Mouse (Mus musculus) midbrain, embryonic 12.5 days (tissue): ENCODE data around the gene Thsd7b. TPM values are rescaled to one million over a fixed set of nuclear protein-coding genes. Genes with fewer than 3 reads are reported as not detected.
"Not testable (repeated sequence)": the region's sequence is repeated elsewhere in the genome, so short reads cannot be mapped to it uniquely, and the experiment has no call there.

Experiments
- ATAC-seq: fragments of 200-750 bp; cut with Nextera tagmentation; 2 replicates; pipeline ENCODE4 v1.8.0; 2017; ENCODE audit warnings: low read depth, moderate TSS enrichment, moderate library complexity; ENCODE audit not compliant: low FRiP score
- H3K27ac ChIP-seq: fragments of 300-500 bp; sonication (generic); replicated peaks from 2 replicates; pipeline ENCODE4 v1.5.1; 2016; ENCODE audit warnings: mild to moderate bottlenecking
- H3K27me3 ChIP-seq: fragments of 300-500 bp; sonication (generic); 2 replicates; pipeline ENCODE4 v1.6.1; 2016; ENCODE audit warnings: mild to moderate bottlenecking
- H3K36me3 ChIP-seq: fragments of 300-500 bp; sonication (generic); 2 replicates; pipeline ENCODE4 v1.6.1; 2016
- H3K4me1 ChIP-seq: fragments of 300-500 bp; sonication (generic); 2 replicates; pipeline ENCODE4 v1.6.1; 2016
- H3K4me2 ChIP-seq: fragments of 300-500 bp; sonication (generic); replicated peaks from 2 replicates; pipeline ENCODE4 v1.6.1; 2016; ENCODE audit warnings: mild to moderate bottlenecking, moderate library complexity
- H3K4me3 ChIP-seq: fragments of 300-500 bp; sonication (generic); 2 replicates; pipeline ENCODE4 v1.5.1; 2016; ENCODE audit warnings: mild to moderate bottlenecking
- H3K9ac ChIP-seq: fragments of 300-500 bp; sonication (generic); replicated peaks from 2 replicates; pipeline ENCODE4 v1.6.1; 2016; ENCODE audit warnings: mild to moderate bottlenecking, moderate library complexity
- H3K9me3 ChIP-seq: fragments of 300-500 bp; sonication (generic); 2 replicates; pipeline ENCODE4 v1.6.1; 2016; ENCODE audit warnings: mild to moderate bottlenecking
- whole genome bisulfite sequencing: fragments of 180-500 bp; shearing (Covaris S2); methylation state at CpG from one replicate; pipeline ENCODE4 v1.1.7; 2016; 5-methylcytosine and 5-hydroxymethylcytosine counted together
- polyA plus RNA-seq: library from polyadenylated mRNA; unstranded; fragments of >200 nt; fragmentation: Nextera tagmentation; extraction: Ambion mirVana; gene quantifications from 2 replicates; pipeline ENCODE4 v1.2.1, GENCODE M21; 2016

The Thsd7b gene
- polyA plus RNA-seq, 1 experiment from 2014 or later, result 9.6 TPM

DNA sequence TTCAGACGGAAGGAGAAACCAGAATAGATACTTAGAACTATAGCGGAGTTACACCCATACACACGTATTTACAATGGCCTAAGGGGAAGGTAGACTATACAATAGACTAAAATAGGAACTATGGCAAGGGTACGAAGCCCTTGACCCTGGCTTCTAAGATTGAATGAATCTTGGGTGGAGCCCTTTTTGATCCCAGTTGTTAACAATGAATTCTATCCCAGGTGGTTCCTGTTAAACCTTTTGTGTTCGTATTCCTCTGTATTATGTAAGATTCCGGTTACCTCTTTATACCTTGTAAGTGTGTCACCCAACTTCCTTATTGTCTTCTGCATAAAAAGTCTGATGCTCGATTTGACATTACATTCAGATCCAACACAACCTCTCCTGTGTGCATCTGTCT is 913.7 kb downstream of the Thsd7b start:
- not testable (repeated sequence) for H3K27me3 ChIP-seq, H3K4me2 ChIP-seq, H3K36me3 ChIP-seq, H3K4me1 ChIP-seq, H3K27ac ChIP-seq, H3K9ac ChIP-seq, ATAC-seq, H3K4me3 ChIP-seq, H3K9me3 ChIP-seq
- WGBS, result 89% methylated on average over 7 of the region's 7 CpGs

DNA sequence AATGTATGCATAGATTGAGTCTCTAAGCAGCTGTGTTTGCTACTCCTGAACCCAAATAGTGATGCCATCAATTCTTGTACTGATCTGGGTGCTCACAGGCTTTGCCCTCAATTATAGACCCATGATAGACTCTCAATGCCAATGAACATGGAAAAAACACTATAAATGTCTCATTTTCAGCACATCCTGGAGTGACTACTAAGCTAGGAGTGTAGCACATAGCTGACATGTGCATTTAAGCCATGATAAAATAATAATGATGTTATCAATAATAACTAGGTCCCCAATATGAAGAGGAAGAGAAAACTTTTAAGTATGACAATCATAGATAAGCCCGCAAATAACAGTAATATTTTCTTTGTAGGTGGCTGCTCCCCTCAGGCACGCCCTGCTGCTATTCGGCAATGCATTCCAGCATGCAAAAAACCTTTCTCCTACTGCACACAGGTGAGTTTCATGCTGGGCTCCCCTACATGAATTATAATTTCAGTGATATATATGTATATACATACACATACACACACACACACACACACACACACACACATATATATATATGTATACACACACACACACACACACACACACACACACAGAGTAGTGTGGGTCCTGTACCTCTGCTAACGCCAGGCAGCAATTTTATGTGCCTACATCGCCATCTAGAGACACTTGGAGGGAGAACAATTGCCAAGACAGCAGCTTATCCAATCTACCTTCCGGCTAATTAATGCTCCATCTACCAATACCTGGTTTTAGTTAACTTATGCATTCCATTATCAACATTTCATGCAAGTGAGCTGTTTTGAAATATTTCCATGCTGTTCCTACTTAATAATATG is 919.3 kb downstream of the Thsd7b start:
- H3K36me3 ChIP-seq, result no peaks in the 10 kb centered on the region
- no peak overlapping the region for H3K9ac ChIP-seq
- H3K4me1 ChIP-seq, result no peaks in the 10 kb centered on the region
- no peak overlapping the region for H3K27ac ChIP-seq
- WGBS, result 49% methylated on average over 6 of the region's 6 CpGs
- peak; percentile 82 for ATAC-seq
- H3K4me3 ChIP-seq, result no peak overlapping the region
- H3K27me3 ChIP-seq, result no peaks in the 10 kb centered on the region
- H3K9me3 ChIP-seq, result no peaks in the 10 kb centered on the region
- no peak overlapping the region for H3K4me2 ChIP-seq

DNA sequence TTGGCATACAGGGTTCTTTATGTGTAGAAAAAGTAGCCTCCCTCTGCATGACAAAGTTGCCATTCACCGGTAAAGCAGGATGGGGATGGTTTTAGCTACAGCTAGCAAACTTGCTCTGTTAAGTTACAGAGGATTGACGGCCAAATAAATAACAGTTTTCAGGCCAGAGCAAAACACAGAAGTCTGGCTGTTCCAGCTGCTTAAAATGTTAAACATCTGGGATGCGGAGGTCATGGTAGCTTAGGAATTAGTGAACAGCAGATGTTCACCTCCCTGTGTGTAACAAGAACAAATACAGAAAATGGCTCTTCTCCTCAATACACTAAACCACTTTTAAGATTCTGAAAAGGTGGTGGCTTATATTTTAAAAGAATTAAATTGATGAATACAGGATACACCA is 944.3 kb downstream of the Thsd7b start:
- H3K4me2 ChIP-seq, result no peak overlapping the region
- H3K27me3 ChIP-seq, result no peaks in the 10 kb centered on the region
- no peak overlapping the region for H3K9ac ChIP-seq
- no peak overlapping the region for H3K27ac ChIP-seq
- ATAC-seq, result no peak
- no peaks in the 10 kb centered on the region for H3K36me3 ChIP-seq
- 70% methylated on average over 3 of the region's 3 CpGs for WGBS
- H3K4me1 ChIP-seq, result no peaks in the 10 kb centered on the region
- no peaks in the 10 kb centered on the region for H3K9me3 ChIP-seq
- no peak overlapping the region for H3K4me3 ChIP-seq

DNA sequence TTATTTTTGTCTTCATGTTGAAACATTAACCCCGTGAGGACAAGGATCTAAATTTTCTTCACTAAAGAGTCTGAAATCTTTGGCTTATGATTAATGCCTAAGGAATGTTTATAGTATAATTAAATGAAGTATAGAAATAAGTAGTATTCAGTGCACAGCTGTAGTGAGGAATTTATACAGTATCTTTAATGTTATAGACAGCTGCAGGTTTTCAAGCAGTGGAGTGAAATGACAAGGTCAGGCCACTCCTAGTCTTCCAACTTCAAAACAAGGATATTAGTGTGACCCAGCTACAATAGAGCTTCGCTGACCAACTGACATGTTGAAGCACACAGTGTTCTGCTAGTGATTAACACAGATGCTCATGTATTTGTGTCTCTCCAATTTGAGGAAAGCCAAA is 949.8 kb downstream of the Thsd7b start:
- no peak overlapping the region for H3K4me3 ChIP-seq
- no peaks in the 10 kb centered on the region for H3K9me3 ChIP-seq
- 86% methylated on average over 2 of the region's 2 CpGs for WGBS
- H3K27me3 ChIP-seq, result no peaks in the 10 kb centered on the region
- H3K4me2 ChIP-seq, result no peak overlapping the region
- H3K9ac ChIP-seq, result no peak overlapping the region
- H3K4me1 ChIP-seq, result no peaks in the 10 kb centered on the region
- no peak overlapping the region for H3K27ac ChIP-seq
- no peak for ATAC-seq
- H3K36me3 ChIP-seq, result no peaks in the 10 kb centered on the region

DNA sequence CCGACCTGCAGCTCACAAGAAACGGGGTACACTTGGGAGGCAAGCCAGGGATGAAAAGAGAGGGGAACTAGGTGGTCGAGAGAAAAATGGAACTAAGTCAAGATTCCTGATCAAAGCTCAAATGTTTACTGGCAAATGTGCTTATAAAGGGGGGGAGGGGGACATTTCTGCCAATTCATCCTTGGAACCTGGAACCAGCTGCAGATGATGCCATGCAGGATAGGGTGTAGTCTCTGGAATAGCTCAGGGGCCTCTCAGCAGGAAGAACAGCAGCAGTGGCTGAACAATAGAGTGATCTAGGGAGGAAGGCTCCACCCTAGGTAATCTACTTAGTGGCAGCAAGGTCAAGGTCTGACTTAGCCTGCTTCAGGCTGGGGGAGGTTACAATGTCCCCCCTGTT is 972.5 kb downstream of the Thsd7b start:
- Histone ChIP-seq H3K4me2 (no peak overlapping the region), H3K4me1 (no peaks in the 10 kb centered on the region), H3K27ac (no peak overlapping the region), H3K4me3 (no peak overlapping the region), H3K27me3 (no peaks in the 10 kb centered on the region), H3K9me3 (0 out of 2 replicates have a peak, but pooled peaks cover 2% of the 10 kb centered on the region), H3K36me3 (no peaks in the 10 kb centered on the region), H3K9ac (no peak overlapping the region)
- ATAC-seq, result no peak
- 83% methylated on average over 3 of the region's 3 CpGs for WGBS

- H3K36me3 ChIP-seq, ATAC-seq, H3K9ac ChIP-seq: not testable (repeated sequence)
These were observed 973.2 kb downstream of the Thsd7b start for GRCm38 (mm10) chr1:130246264-130246663.

DNA sequence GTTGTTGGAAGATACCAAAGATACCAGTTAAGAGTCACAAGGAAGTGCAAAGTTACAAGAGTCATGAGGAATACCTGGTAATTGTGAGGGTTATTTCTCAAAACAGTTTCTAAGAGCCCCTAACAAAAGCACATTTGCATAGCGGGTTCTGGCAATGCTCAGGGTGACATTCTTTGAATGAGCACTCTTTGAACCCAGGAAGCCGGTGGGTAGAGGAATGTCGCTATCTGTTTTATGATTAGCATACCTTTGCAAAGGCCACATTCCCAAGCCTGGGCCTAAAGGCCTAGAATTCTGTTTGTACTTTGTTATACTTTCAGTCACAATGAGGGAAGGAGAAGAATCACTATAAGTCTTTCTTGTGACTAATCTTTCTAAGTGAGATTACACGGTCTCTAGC is 973.8 kb downstream of the Thsd7b start:
- not testable (repeated sequence) for H3K27me3 ChIP-seq, H3K36me3 ChIP-seq, H3K9me3 ChIP-seq, H3K27ac ChIP-seq, H3K9ac ChIP-seq, ATAC-seq, H3K4me1 ChIP-seq, H3K4me2 ChIP-seq, H3K4me3 ChIP-seq
- WGBS, result 89% methylated on average over 4 of the region's 4 CpGs

More at GRCm38 (mm10) chr1:130246264-130246663, 973.2 kb downstream of the Thsd7b start:
- H3K4me2 ChIP-seq, H3K4me3 ChIP-seq, H3K9me3 ChIP-seq, H3K4me1 ChIP-seq, H3K27me3 ChIP-seq, H3K27ac ChIP-seq: not testable (repeated sequence)
- WGBS, result 80% methylated on average over 4 of the region's 4 CpGs

DNA sequence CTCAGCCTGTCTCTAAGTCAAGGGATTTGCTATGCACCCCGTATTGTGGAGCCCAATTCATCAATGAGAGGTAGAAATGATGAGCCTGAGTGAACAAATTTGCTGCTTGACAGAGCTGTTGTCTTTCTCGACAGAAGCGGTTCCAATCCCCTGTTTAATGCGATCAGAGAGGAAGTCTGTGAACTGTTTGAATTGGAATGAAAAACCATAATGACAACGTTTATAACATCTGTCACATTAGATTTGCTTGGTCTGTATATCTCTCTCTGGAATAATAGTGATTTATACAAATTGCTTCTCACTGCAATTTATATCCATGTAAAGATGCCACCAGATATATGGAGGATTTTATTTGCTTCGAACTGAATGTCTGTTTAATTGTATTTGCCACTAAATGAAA is 988.9 kb downstream of the Thsd7b start:
- Histone ChIP-seq H3K4me1 (no peaks in the 10 kb centered on the region), H3K36me3 (no peaks in the 10 kb centered on the region), H3K27ac (no peak overlapping the region), H3K4me2 (no peak overlapping the region), H3K9me3 (no peaks in the 10 kb centered on the region), H3K9ac (no peak overlapping the region), H3K4me3 (no peak overlapping the region), H3K27me3 (no peaks in the 10 kb centered on the region)
- ATAC-seq, result no peak
- WGBS, result 30% methylated on average over 6 of the region's 6 CpGs
